Mouse (Mus musculus): ENCODE results near the gene Pigz. TPM values are rescaled to one million over a fixed set of nuclear protein-coding genes. Genes with fewer than 3 reads are reported as not detected.

Gene Pigz
- total and polyA plus RNA-seq, 3 experiments = 0.23 to 0.28 TPM; not detected in 1

- Histone ChIP-seq H3K9me3 (replicated peaks; ENCODE audit: insufficient read depth, low read length) (no peaks in the 10 kb centered on the region), H3K4me3 (ENCODE audit: control insufficient read depth in 1 of 2, insufficient read depth in 1 of 2, low read depth in 2 of 2, low read length in 2 of 2) (peak overlapping the region; percentile 17 to 49), H3K79me2 (ENCODE audit: control insufficient read depth, insufficient read depth, low read length, poor library complexity) (no peaks in the 10 kb centered on the region), H3K9ac (ENCODE audit: control insufficient read depth, low read depth, low read length, poor library complexity, severe bottlenecking) (peak overlapping the region; percentile 37; the same call in 1 of the 2 replicates), H3K27me3 (ENCODE audit: control insufficient read depth in 1 of 2, insufficient read depth in 2 of 2, low read length in 2 of 2) (no peaks in the 10 kb centered on the region), H3K27ac (ENCODE audit: control insufficient read depth, low read depth, low read length) (no peak overlapping the region), H3K36me3 (ENCODE audit: control insufficient read depth in 1 of 2, insufficient read depth in 2 of 2, low read length in 2 of 2) (no peaks in the 10 kb centered on the region), H3K4me1 (ENCODE audit: control insufficient read depth in 1 of 2, insufficient read depth in 2 of 2, low read length in 2 of 2) (peaks cover 0 to 5% of the 10 kb centered on the region in 2 experiments; a peak in 3 of 4 replicates)
- peak; percentile 85 for DNase-seq (ENCODE audit: low read depth, low spot score)
- TF ChIP-seq SIN3A (IDR thresholded peaks at IDR 0.05; ENCODE audit: low read length) (no peak), E2F4 (IDR thresholded peaks at IDR 0.05; ENCODE audit: borderline replicate concordance, low read depth, low read length) (no peak), RAD21 (IDR thresholded peaks at IDR 0.05; ENCODE audit: low read depth, low read length) (no peak), ZKSCAN1 (IDR thresholded peaks at IDR 0.05; ENCODE audit: low read depth, low read length) (no peak), NRF1 (IDR thresholded peaks at IDR 0.05; ENCODE audit: insufficient read depth, low read depth, low read length, poor library complexity, severe bottlenecking) (no peak), ELF1 (IDR thresholded peaks at IDR 0.05; ENCODE audit: low read depth, low read length) (0 out of 2 replicates have a peak, but pooled peaks have one; percentile 18), RCOR1 (IDR thresholded peaks at IDR 0.05; ENCODE audit: low read depth, low read length) (no peak), ETS1 (IDR thresholded peaks at IDR 0.05; ENCODE audit: low read depth, low read length) (no peak)
Measured at GRCm38 (mm10) chr16:31906896-31907295, 26.8 kb upstream of the Pigz start.

- TF ChIP-seq NRF1 (IDR thresholded peaks at IDR 0.05; ENCODE audit: insufficient read depth, low read depth, low read length, poor library complexity, severe bottlenecking) (no peak), USF2 (IDR thresholded peaks at IDR 0.05; ENCODE audit: borderline replicate concordance in 1 of 2, insufficient read depth in 1 of 2, low read depth in 1 of 2, low read length in 2 of 2) (no peak), JUND (IDR thresholded peaks at IDR 0.05; ENCODE audit: low read depth, low read length) (no peak), POLR2A (IDR thresholded peaks at IDR 0.05; ENCODE audit: control insufficient read depth in 1 of 2, insufficient read depth in 1 of 2, low read depth in 1 of 2, low read length in 2 of 2, poor library complexity in 1 of 2) (no peak), POLR2AphosphoS2 (IDR thresholded peaks at IDR 0.05; ENCODE audit: low read length) (no peak), ZKSCAN1 (IDR thresholded peaks at IDR 0.05; ENCODE audit: low read depth, low read length) (no peak), ZC3H11A (IDR thresholded peaks at IDR 0.05; ENCODE audit: low read depth, low read length) (no peak), GABPA (IDR thresholded peaks at IDR 0.05; ENCODE audit: low read depth, low read length) (no peak), TCF12 (IDR thresholded peaks at IDR 0.05; ENCODE audit: low read depth, low read length) (no peak), POLR2AphosphoS5 (IDR thresholded peaks at IDR 0.05; ENCODE audit: borderline replicate concordance, low read depth, low read length) (no peak), CTCF (IDR thresholded peaks at IDR 0.05 in 2 of 3, conservative IDR thresholded peaks at IDR 0.05 in 1 of 3; ENCODE audit: control insufficient read depth in 1 of 3, insufficient read depth in 1 of 3, low read depth in 2 of 3, low read length in 3 of 3, poor library complexity in 1 of 3, severe bottlenecking in 1 of 3) (no peak), KAT2A (conservative IDR thresholded peaks at IDR 0.05; ENCODE audit: low read depth, low read length) (no peak), ELF1 (IDR thresholded peaks at IDR 0.05; ENCODE audit: low read depth, low read length) (no peak), UBTF (IDR thresholded peaks at IDR 0.05; ENCODE audit: borderline replicate concordance, insufficient read depth, low read depth, low read length) (no peak), MYC (IDR thresholded peaks at IDR 0.05; ENCODE audit: low read depth, low read length) (no peak), GATA1 (IDR thresholded peaks at IDR 0.05; ENCODE audit: low read depth, low read length) (no peak), RCOR1 (IDR thresholded peaks at IDR 0.05; ENCODE audit: low read depth, low read length) (no peak), NELFE (IDR thresholded peaks at IDR 0.05; ENCODE audit: low read depth, low read length) (no peak), SIN3A (IDR thresholded peaks at IDR 0.05; ENCODE audit: low read length) (no peak)
- no peaks in the 10 kb centered on the region for H3K9me3 ChIP-seq (replicated peaks; ENCODE audit: insufficient read depth, low read length)
Measured at GRCm38 (mm10) chr16:31908959-31909358, 24.7 kb upstream of the Pigz start.

More at GRCm38 (mm10) chr16:31908959-31909358, 24.7 kb upstream of the Pigz start:
- Histone ChIP-seq H3K9ac (ENCODE audit: control insufficient read depth, low read depth, low read length, poor library complexity, severe bottlenecking) (no peak overlapping the region), H3K4me1 (ENCODE audit: control insufficient read depth in 1 of 2, insufficient read depth in 2 of 2, low read length in 2 of 2) (peaks cover 0 to 5% of the 10 kb centered on the region in 2 experiments; a peak in 3 of 4 replicates), H3K27me3 (ENCODE audit: control insufficient read depth in 1 of 2, insufficient read depth in 2 of 2, low read length in 2 of 2) (no peaks in the 10 kb centered on the region), H3K36me3 (ENCODE audit: control insufficient read depth in 1 of 2, insufficient read depth in 2 of 2, low read length in 2 of 2) (no peaks in the 10 kb centered on the region), H3K79me2 (ENCODE audit: control insufficient read depth, insufficient read depth, low read length, poor library complexity) (no peaks in the 10 kb centered on the region), H3K27ac (ENCODE audit: control insufficient read depth, low read depth, low read length) (no peak overlapping the region), H3K4me3 (ENCODE audit: control insufficient read depth in 1 of 2, insufficient read depth in 1 of 2, low read depth in 2 of 2, low read length in 2 of 2) (no peak overlapping the region)
- DNase-seq (ENCODE audit: low read depth, low spot score) = no peak

All from MEL (cell line).